Mouse (Mus musculus) heart, postnatal 36 days (tissue): ENCODE measurements around the gene Olfr129. TPM values are rescaled to one million over a fixed set of nuclear protein-coding genes. Genes with fewer than 3 reads are reported as not detected.

Experiments
- DNase-seq, 2 experiments: peaks; one replicate each; pipeline ENCODE4 v3.0.0; 2021 to 2022
- intact Hi-C: fragments of 180-260 bp; cut with DNase I; formaldehyde crosslinking; loops from one replicate; pipeline ENCODE4 v1.15.1; 2025
- total RNA-seq, 2 experiments: library from RNA; stranded (reverse); gene quantifications; 2 replicates each; pipeline ENCODE4 v1.2.3; 2021

Gene Olfr129
- total RNA-seq = not detected

DNA sequence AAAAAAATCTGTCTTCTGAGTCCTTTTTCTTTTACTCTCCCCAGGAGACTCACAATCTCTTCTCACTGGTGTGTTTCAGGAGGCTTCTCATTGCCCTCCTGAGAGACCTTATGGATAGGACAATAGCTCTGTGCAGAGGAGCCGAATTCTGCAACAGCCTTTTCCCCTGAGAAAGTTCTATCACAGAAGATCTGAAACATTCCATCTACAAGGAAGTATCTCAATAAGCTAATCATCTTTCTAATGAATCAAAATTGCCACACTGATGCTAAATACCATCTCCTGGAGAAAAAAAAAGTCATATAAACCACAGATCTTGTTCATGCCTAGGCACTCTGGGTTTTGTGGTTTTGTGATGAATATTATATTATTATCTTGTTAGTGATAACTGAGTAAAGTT, at the start of gene Olfr129:
Gene Olfr129, minus strand, starts transcription at position 101 of the 400 bp plus-strand sequence.
- DNase-seq = no peak
- intact Hi-C loops = no loop called here

DNA sequence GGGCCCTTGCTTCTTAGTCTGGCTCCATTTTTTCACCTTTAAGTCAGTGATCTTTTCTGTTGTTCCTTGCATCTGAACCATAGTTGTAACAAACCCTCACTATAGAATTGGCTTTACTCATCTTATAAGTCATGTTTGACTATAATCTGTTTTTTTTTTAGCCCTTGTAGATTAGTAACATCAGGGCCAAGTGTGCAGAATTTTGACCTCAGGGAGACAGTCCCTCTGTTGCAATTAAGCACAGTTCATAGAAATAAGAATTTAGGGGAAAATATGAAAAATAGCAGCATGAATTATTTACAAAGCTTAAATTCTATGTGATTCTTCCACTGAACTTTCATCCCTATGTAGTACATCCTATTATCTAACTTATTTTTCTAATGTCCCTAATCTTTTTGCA, 28.7 kb upstream of the Olfr129 start, which contains the start of gene Olfr131:
Gene Olfr131, minus strand, starts transcription at position 101 of the 400 bp plus-strand sequence.
- DNase-seq = no peak
- intact Hi-C loops = no loop called here

DNA sequence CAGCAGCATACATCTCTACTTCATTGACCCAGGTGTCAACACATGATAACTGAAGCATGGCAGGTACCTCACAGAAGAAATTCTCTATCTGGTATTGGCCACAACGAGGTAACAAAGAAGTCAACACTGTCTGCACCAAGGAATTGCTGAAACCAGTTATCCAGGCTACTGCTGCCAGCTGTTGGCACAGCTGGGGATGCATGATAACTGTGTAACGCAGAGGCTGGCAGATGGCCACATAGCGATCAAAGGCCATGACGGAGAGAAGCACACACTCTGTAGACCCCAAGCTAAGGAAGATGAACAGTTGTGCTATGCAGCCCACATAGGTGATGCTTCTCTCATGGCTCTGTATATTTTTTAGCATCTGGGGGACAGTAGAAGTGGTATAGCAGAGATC, 22.5 kb upstream of the Olfr129 start:
- DNase-seq = no peak
- intact Hi-C loops = no loop called here

DNA sequence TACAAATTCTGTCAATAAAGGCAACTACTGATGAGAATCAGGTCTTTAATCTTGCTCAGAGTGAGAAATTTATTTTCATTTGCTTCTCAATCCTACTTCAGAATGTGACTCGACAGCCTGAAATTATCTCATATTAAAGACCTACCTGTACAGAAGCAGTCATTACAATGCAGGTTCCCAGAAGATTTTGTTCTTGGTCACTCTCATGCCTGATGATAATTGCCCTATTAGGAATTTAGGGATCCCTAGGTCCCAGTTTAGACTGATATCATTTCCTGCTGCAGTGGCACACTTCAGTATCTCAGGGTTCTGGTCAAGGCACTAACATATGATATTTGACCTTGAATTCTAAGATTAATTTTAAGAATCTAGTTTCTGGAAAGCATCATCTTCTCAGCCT, 3.7 kb upstream of the Olfr129 start, which contains the start of gene Olfr130:
Gene Olfr130, plus strand, starts transcription at position 301 of the 400 bp plus-strand sequence.
- intact Hi-C loops = no loop called here
- DNase-seq = no peak

DNA sequence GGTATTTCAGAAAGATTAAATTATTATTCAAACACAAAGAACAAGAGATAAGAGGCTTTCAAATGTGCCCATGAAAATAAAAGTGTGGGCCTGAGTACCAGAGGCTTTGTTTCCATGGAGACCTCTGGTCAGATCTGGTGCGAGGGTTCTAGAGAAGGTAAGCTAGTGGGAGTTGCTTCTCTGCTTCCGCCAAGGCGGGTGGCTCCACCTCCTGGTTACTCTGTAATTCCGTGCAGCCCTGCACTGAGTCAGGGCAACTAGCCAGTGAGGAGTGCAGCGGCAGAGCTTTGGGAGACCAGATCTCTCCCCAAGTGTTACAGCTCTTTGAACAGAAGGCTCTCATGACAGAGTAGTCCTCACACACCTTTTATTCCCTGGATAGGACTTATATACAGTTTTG, 33.6 kb downstream of the Olfr129 start:
- intact Hi-C loops = no loop called here
- no peak for DNase-seq

DNA sequence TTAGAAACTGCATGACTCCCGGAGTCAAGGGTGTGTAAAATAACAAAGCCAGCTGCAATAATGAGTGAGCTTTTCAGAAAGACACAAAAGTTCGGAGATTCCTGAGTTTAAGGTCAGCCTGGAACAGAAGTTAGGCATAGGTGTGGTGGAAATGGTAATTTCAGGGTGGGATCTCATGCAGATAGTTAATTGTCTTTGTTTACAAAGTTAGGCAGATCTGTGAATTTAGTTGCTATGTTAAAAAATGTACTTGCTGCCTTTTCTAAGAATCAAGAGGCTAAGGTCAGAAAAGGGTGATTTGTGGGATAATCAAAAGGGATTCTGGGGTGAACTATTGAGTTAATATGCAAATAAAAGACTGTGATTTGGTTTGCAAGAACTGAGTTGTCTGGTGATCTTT, 43.5 kb downstream of the Olfr129 start:
- intact Hi-C loops = no loop called here
- DNase-seq = no peak

- no peak for DNase-seq
- intact Hi-C loops = no loop called here
Observed at GRCm38 (mm10) chr17:38004996-38005395, 54.9 kb downstream of the Olfr129 start.

Other genes starting within 250 kb of the Olfr129 start
- gene Olfr125, start 227.1 kb downstream of the Olfr129 start, total RNA-seq = not detected
- gene Olfr126, start 212.6 kb downstream of the Olfr129 start, total RNA-seq = not detected
- not detected for gene Olfr127, start 159.6 kb downstream of the Olfr129 start, total RNA-seq
- not detected for gene Olfr128, start 139.5 kb downstream of the Olfr129 start, total RNA-seq
- gene Olfr761, start 107.0 kb downstream of the Olfr129 start, total RNA-seq = not detected
- gene Olfr130, start 3.8 kb upstream of the Olfr129 start, total RNA-seq = not detected
- not detected for gene Olfr131, start 28.6 kb upstream of the Olfr129 start, total RNA-seq
- gene Olfr132, start 74.4 kb upstream of the Olfr129 start, total RNA-seq = not detected
- not detected for gene Olfr133, start 85.2 kb upstream of the Olfr129 start, total RNA-seq
- gene Olfr134, start 111.3 kb upstream of the Olfr129 start, total RNA-seq = not detected
- not detected for gene Olfr135, start 144.3 kb upstream of the Olfr129 start, total RNA-seq
- not detected for gene Olfr138, start 201.0 kb upstream of the Olfr129 start, total RNA-seq
- gene Olfr137, start 247.5 kb upstream of the Olfr129 start, total RNA-seq = not detected